Mouse (Mus musculus) neural tube, embryonic 12.5 days (tissue): Measurements from ENCODE around the gene Epha4. TPM values are rescaled to one million over a fixed set of nuclear protein-coding genes. Genes with fewer than 3 reads are reported as not detected.

Experiments
- ATAC-seq: fragments of 200-750 bp; cut with Nextera tagmentation; 2 replicates; pipeline ENCODE4 v1.8.0; 2017; ENCODE audit warnings: low read depth, mild to moderate bottlenecking, moderate TSS enrichment, moderate library complexity; ENCODE audit not compliant: low FRiP score
- H3K27ac ChIP-seq: fragments of 300-500 bp; sonication (generic); 2 replicates; pipeline ENCODE4 v1.5.1; 2016
- H3K27me3 ChIP-seq: fragments of 300-500 bp; sonication (generic); replicated peaks from 2 replicates; pipeline ENCODE4 v1.6.1; 2016; ENCODE audit warnings: mild to moderate bottlenecking
- H3K36me3 ChIP-seq: fragments of 300-500 bp; sonication (generic); 2 replicates; pipeline ENCODE4 v1.6.1; 2016; ENCODE audit warnings: mild to moderate bottlenecking
- H3K4me1 ChIP-seq: fragments of 300-500 bp; sonication (generic); 2 replicates; pipeline ENCODE4 v1.6.1; 2016
- H3K4me2 ChIP-seq: fragments of 300-500 bp; sonication (generic); replicated peaks from 2 replicates; pipeline ENCODE4 v1.6.1; 2016; ENCODE audit warnings: mild to moderate bottlenecking
- H3K4me3 ChIP-seq: fragments of 300-500 bp; sonication (generic); 2 replicates; pipeline ENCODE4 v1.5.1; 2016
- H3K9ac ChIP-seq: fragments of 300-500 bp; sonication (generic); 2 replicates; pipeline ENCODE4 v1.6.1; 2016; ENCODE audit warnings: mild to moderate bottlenecking
- H3K9me3 ChIP-seq: fragments of 300-500 bp; sonication (generic); 2 replicates; pipeline ENCODE4 v1.6.1; 2016; ENCODE audit warnings: mild to moderate bottlenecking
- WGBS: fragments of 180-500 bp; shearing (Covaris S2); methylation state at CpG from one replicate; pipeline ENCODE4 v1.1.7; 2016; 5-methylcytosine and 5-hydroxymethylcytosine counted together
- polyA plus RNA-seq: library from polyadenylated mRNA; unstranded; fragments of >200 nt; fragmentation: Nextera tagmentation; extraction: Ambion mirVana; gene quantifications from 2 replicates; pipeline ENCODE4 v1.2.1, GENCODE M21; 2016

The Epha4 gene
- polyA plus RNA-seq, 1 experiment from 2014 or later = 27.9 TPM

DNA sequence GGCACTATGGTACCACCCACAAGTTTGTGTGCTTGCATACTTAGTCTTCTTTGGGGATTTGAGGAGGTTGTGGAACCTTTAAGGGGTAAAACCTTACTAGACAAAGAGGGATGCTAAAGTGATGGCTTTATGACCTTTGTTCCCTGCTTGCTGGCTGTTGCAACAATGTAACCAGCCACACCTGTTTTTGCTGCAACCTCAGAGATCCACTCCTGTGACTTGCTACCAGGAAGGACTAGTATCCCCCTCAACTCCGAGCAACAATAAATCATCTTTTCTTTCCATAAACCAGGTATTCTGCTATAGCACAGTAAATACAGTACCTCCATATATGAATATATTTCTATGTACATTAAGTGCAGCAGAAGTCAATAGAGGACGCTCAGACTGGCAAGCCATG is 82.4 kb downstream of the Epha4 start:
- Histone ChIP-seq H3K4me2 (no peak overlapping the region), H3K4me1 (peaks cover 23% of the 10 kb centered on the region; the same call in 1 of the 2 replicates), H3K4me3 (no peak overlapping the region), H3K9ac (no peak overlapping the region), H3K9me3 (no peaks in the 10 kb centered on the region), H3K27me3 (no peaks in the 10 kb centered on the region), H3K36me3 (no peaks in the 10 kb centered on the region), H3K27ac (no peak overlapping the region)
- WGBS = 87% methylated on average over 2 of the region's 2 CpGs
- ATAC-seq = no peak

GRCm38 (mm10) chr1:77429174-77429573 is 85.7 kb downstream of the Epha4 start:
- Histone ChIP-seq H3K36me3 (peaks cover 9% of the 10 kb centered on the region; the same call in 1 of the 2 replicates), H3K4me1 (0 out of 2 replicates have a peak, but pooled peaks cover 4% of the 10 kb centered on the region), H3K27ac (no peak overlapping the region), H3K4me3 (no peak overlapping the region), H3K4me2 (no peak overlapping the region), H3K9me3 (no peaks in the 10 kb centered on the region), H3K9ac (no peak overlapping the region), H3K27me3 (no peaks in the 10 kb centered on the region)
- WGBS = 36% methylated on average over 6 of the region's 6 CpGs
- ATAC-seq = no peak

DNA sequence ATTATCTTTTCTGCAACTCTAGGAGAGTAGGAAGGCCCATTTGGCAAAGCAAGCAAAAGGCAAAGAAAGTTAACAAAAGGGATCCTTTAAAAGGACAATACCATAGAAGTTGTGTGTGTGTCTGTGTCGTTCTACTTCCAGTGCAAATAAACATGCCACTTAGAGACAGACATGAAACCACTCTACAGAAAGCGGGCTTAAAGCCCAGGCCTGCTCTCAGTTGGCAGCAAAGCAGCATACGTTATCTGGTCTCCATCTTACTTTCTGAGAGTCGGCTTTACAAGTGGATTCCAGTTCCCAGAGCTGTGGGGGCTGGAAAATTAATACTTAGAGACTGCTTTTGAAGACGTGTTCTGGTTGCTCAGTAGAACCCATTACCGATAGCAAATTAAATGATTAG is 87.9 kb downstream of the Epha4 start:
- H3K4me1 ChIP-seq = 0 out of 2 replicates have a peak, but pooled peaks cover 4% of the 10 kb centered on the region
- H3K4me2 ChIP-seq = no peak overlapping the region
- no peak overlapping the region for H3K27ac ChIP-seq
- H3K36me3 ChIP-seq = peaks cover 9% of the 10 kb centered on the region; the same call in 1 of the 2 replicates
- H3K27me3 ChIP-seq = no peaks in the 10 kb centered on the region
- no peak overlapping the region for H3K4me3 ChIP-seq
- H3K9me3 ChIP-seq = no peaks in the 10 kb centered on the region
- H3K9ac ChIP-seq = no peak overlapping the region
- no peak for ATAC-seq
- 78% methylated on average over 6 of the region's 6 CpGs for WGBS

GRCm38 (mm10) chr1:77425171-77425570 is 89.7 kb downstream of the Epha4 start:
- peaks cover 8% of the 10 kb centered on the region; the same call in 1 of the 2 replicates for H3K4me1 ChIP-seq
- no peaks in the 10 kb centered on the region for H3K27me3 ChIP-seq
- no peak overlapping the region for H3K4me2 ChIP-seq
- no peak for ATAC-seq
- 89% methylated on average over 3 of the region's 3 CpGs for WGBS
- H3K36me3 ChIP-seq = peaks cover 9% of the 10 kb centered on the region; the same call in 1 of the 2 replicates
- H3K27ac ChIP-seq = no peak overlapping the region
- no peak overlapping the region for H3K9ac ChIP-seq
- H3K9me3 ChIP-seq = no peaks in the 10 kb centered on the region
- no peak overlapping the region for H3K4me3 ChIP-seq

DNA sequence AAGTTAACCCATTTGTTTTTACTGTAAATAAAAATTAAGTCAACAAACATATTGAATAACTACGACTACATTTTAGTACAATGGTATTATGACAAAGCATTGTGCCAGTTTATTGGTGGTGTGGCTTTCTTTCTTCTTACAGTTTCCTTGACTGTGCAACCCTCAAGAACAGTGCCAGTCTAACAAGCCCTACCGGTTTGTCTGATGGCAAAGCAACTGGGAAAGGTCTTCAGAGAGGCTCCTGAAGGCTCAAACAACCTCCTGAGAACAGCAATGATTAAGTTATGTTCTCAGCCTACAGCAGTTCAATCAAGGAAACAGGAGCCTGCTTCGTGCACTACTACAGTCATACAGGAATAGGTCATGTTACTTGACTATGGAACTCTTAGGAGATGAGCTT is 93.8 kb downstream of the Epha4 start:
- Histone ChIP-seq H3K27me3 (no peaks in the 10 kb centered on the region), H3K27ac (no peak overlapping the region), H3K9ac (no peak overlapping the region), H3K9me3 (no peaks in the 10 kb centered on the region), H3K4me2 (no peak overlapping the region), H3K4me3 (no peak overlapping the region), H3K4me1 (peaks cover 14% of the 10 kb centered on the region), H3K36me3 (peaks cover 4% of the 10 kb centered on the region; the same call in 1 of the 2 replicates)
- 91% methylated on average over 3 of the region's 3 CpGs for WGBS
- ATAC-seq = no peak

DNA sequence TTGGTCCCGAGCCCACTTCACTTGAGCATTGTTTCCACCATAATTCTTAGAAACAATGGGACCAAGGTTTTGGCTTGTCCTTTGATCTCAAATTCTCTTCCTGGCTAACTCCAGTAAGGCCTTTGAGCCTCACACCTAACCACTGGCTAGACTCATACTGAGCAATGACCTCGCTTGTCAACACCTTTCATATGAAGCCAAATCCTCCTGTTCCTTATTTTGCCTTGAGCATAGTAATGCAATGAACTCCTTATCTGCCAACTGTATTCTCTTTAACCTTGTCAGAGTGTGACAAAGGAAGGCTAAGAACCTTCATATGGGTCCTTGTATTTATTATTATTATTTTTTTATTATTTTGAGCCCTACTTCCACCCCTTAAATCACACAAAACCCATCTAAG is 94.5 kb downstream of the Epha4 start:
- ATAC-seq = no peak
- Histone ChIP-seq H3K9me3 (no peaks in the 10 kb centered on the region), H3K9ac (no peak overlapping the region), H3K27ac (no peak overlapping the region), H3K27me3 (no peaks in the 10 kb centered on the region), H3K4me2 (no peak overlapping the region), H3K4me1 (peaks cover 14% of the 10 kb centered on the region), H3K4me3 (no peak overlapping the region), H3K36me3 (no peaks in the 10 kb centered on the region)
- 50% methylated on average over 2 of the region's 2 CpGs for WGBS

DNA sequence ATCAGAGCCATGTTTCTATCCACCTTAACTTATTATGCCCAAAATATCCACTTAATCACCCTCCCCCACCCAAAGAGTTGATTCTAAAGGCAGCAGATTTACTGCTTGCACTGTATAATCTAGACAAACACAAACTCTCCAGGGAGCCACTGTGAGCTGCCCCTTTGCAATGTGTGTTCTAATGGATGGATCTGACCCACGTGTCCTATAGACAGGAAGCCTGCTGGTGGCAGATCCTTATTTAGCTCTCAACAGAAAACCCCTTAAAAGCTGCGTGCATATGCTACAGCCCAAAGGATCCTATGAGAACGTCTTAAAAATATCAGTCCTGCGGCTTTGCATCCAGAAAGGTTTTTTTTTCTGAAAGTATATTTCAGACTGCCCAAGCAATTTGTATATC is 98.0 kb downstream of the Epha4 start:
- WGBS = 31% methylated on average over 4 of the region's 4 CpGs
- H3K4me1 ChIP-seq = peaks cover 16% of the 10 kb centered on the region
- 0 out of 2 replicates have a peak, but pooled peaks cover 3% of the 10 kb centered on the region for H3K27me3 ChIP-seq
- H3K4me2 ChIP-seq = no peak overlapping the region
- ATAC-seq = peak; percentile 53; the same call in 1 of the 2 replicates
- H3K36me3 ChIP-seq = no peaks in the 10 kb centered on the region
- no peak overlapping the region for H3K27ac ChIP-seq
- no peaks in the 10 kb centered on the region for H3K9me3 ChIP-seq
- no peak overlapping the region for H3K4me3 ChIP-seq
- no peak overlapping the region for H3K9ac ChIP-seq

GRCm38 (mm10) chr1:77412871-77413669 is 101.8 kb downstream of the Epha4 start:
- Histone ChIP-seq H3K9ac (no peak overlapping the region), H3K4me2 (no peak overlapping the region), H3K4me3 (no peak overlapping the region), H3K36me3 (no peaks in the 10 kb centered on the region), H3K27ac (no peak overlapping the region), H3K9me3 (no peaks in the 10 kb centered on the region), H3K27me3 (0 out of 2 replicates have a peak, but pooled peaks cover 3% of the 10 kb centered on the region), H3K4me1 (peaks cover 13% of the 10 kb centered on the region)
- 42% methylated on average over 9 of the region's 9 CpGs for WGBS
- no peak for ATAC-seq

DNA sequence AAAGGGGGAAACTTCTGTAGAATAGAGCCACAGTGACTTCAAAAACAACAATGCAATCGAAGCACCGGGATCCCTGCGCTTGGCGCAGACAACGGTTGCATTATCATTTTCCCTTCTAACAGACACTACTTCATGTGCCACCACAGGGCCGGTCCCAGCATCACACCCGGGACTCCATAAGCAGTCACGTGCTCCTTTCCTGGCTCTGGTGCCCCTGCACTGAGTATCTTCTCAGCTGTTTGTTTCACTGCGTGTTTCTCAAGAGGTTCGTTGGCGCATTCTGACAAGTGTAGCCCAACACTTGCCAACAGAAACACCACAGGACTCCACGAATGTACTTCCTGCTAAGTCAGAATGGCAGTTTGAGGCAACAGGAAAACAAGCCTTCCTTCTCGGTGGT is 102.6 kb downstream of the Epha4 start:
- Histone ChIP-seq H3K27me3 (0 out of 2 replicates have a peak, but pooled peaks cover 3% of the 10 kb centered on the region), H3K9ac (no peak overlapping the region), H3K4me2 (no peak overlapping the region), H3K36me3 (no peaks in the 10 kb centered on the region), H3K4me1 (peaks cover 13% of the 10 kb centered on the region), H3K9me3 (no peaks in the 10 kb centered on the region), H3K27ac (no peak overlapping the region), H3K4me3 (no peak overlapping the region)
- WGBS = 88% methylated on average over 13 of the region's 13 CpGs
- ATAC-seq = no peak

DNA sequence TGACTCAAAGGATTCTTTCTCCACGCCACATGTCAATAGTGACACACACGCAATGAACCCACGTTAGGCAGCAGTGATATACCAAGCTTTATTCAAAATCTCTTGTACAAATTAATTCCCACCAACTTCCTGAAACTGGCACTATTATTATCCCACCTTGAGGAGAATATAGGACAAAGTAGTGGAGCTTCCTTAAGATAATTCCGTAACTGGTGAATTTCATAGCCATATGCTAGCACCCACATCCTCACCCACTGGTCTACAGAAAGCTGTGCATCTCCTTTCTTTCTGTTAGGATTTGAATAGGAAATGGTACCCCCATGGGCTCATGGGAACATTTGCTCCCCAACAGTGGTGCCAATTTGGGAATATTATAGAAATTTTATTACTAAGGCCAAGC is 103.7 kb downstream of the Epha4 start:
- Histone ChIP-seq H3K9me3 (no peaks in the 10 kb centered on the region), H3K4me2 (no peak overlapping the region), H3K27ac (no peak overlapping the region), H3K36me3 (no peaks in the 10 kb centered on the region), H3K4me3 (no peak overlapping the region), H3K4me1 (peaks cover 4% of the 10 kb centered on the region), H3K27me3 (0 out of 2 replicates have a peak, but pooled peaks cover 3% of the 10 kb centered on the region), H3K9ac (no peak overlapping the region)
- no peak for ATAC-seq
- WGBS = 96% methylated on average over 4 of the region's 4 CpGs

GRCm38 (mm10) chr1:77410716-77411115 is 104.2 kb downstream of the Epha4 start:
- 87% methylated on average over 2 of the region's 2 CpGs for WGBS
- peaks cover 2% of the 10 kb centered on the region for H3K4me1 ChIP-seq
- no peaks in the 10 kb centered on the region for H3K36me3 ChIP-seq
- 0 out of 2 replicates have a peak, but pooled peaks cover 3% of the 10 kb centered on the region for H3K27me3 ChIP-seq
- H3K4me3 ChIP-seq = no peak overlapping the region
- no peaks in the 10 kb centered on the region for H3K9me3 ChIP-seq
- no peak for ATAC-seq
- no peak overlapping the region for H3K27ac ChIP-seq
- no peak overlapping the region for H3K9ac ChIP-seq
- no peak overlapping the region for H3K4me2 ChIP-seq

DNA sequence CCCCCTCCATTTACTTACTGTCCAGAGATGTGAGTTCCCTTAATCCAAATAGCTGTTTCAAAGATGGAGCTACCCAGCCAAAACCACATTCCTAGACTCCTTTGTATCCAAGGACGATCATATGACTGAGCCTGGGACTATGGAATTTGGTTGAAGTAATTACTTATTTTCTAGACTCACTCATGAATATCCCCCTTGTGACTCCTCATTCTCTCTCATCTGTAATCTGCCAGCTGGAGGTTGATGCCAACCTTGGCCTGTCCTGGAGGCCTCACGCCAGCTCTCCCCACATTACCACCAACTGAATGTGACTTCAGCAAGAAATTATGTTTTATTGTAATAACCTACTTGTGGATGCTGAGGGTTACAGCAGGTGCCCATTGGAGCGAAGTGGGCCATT is 104.7 kb downstream of the Epha4 start:
- Histone ChIP-seq H3K4me1 (peaks cover 2% of the 10 kb centered on the region), H3K36me3 (no peaks in the 10 kb centered on the region), H3K4me2 (no peak overlapping the region), H3K9ac (no peak overlapping the region), H3K4me3 (no peak overlapping the region), H3K9me3 (no peaks in the 10 kb centered on the region), H3K27me3 (0 out of 2 replicates have a peak, but pooled peaks cover 3% of the 10 kb centered on the region), H3K27ac (no peak overlapping the region)
- 52% methylated on average over 3 of the region's 3 CpGs for WGBS
- ATAC-seq = no peak

- 94% methylated on average over 8 of the region's 8 CpGs for WGBS
- no peak overlapping the region for H3K9ac ChIP-seq
- H3K27ac ChIP-seq = no peak overlapping the region
- no peak overlapping the region for H3K4me3 ChIP-seq
- no peak overlapping the region for H3K4me2 ChIP-seq
- ATAC-seq = no peak
- no peaks in the 10 kb centered on the region for H3K36me3 ChIP-seq
- no peaks in the 10 kb centered on the region for H3K9me3 ChIP-seq
- H3K27me3 ChIP-seq = no peaks in the 10 kb centered on the region
- H3K4me1 ChIP-seq = peaks cover 4% of the 10 kb centered on the region
Measured at GRCm38 (mm10) chr1:77409509-77409908, 105.4 kb downstream of the Epha4 start.
